In the genomic region with DNA sequence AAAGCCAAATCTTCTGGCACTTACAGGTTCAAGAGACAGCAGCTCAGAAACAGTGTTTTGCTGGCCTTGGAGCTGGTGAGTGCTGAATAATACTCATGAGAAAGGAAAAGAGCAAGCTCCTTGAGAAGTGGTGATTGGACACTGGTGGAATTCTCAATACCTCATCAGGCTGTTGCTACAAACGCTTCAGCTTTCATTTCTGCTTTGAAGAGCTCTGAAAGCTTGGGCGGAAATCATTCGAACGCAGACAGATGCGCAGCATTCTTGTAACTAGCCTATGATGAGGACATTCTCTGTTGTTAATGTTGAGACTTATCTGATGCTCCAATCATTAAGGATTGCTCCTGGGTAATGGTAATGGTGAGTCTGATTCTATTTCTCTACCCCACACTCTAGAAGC, we compare ENCODE assay signal across 7 mouse cellular contexts. TPM values are rescaled to one million over a fixed set of nuclear protein-coding genes. Genes with fewer than 3 reads are reported as not detected.
A peak's percentile ranks its signal among the peaks of the same experiment; 100 is the strongest.
DNase-seq lines count a peak whose midpoint lies in the region; ATAC-seq and TF ChIP-seq lines count a peak whose summit lies in the region.

Gene Ktn1 (plus strand): TSS at position 231 of the 400 bp plus-strand sequence.

- H3K4me3 ChIP-seq in heart, embryonic 10.5 days = peak within 1 kb of the TSS; percentile 97
- peak within 1 kb of the TSS; percentile 98 for H3K4me3 ChIP-seq in left cerebral cortex, adult 2 months
- peak within 1 kb of the TSS; percentile 93 for H3K4me3 ChIP-seq in midbrain, embryonic 15.5 days

- no peaks in the 10 kb centered on the region for H3K27me3 ChIP-seq in heart, embryonic 10.5 days (ENCODE audit: insufficient read depth, poor library complexity, severe bottlenecking)
- H3K27me3 ChIP-seq in midbrain, embryonic 15.5 days (replicated peaks) = no peaks in the 10 kb centered on the region

- H3K9me3 ChIP-seq in heart, embryonic 10.5 days = no peaks in the 10 kb centered on the region
- no peaks in the 10 kb centered on the region for H3K9me3 ChIP-seq in midbrain, embryonic 15.5 days

- peaks cover 27% of the 10 kb centered on the region for H3K4me1 ChIP-seq in heart, embryonic 10.5 days
- peaks cover 17% of the 10 kb centered on the region for H3K4me1 ChIP-seq in midbrain, embryonic 15.5 days

- no peak for TF ChIP-seq CTCF in left cerebral cortex, adult 2 months (IDR thresholded peaks at IDR 0.05)

- H3K4me2 ChIP-seq in midbrain, embryonic 15.5 days = peak within 1 kb of the TSS; percentile 85

- peak; percentile 84 for DNase-seq in A20 (ENCODE audit: low read depth, low spot score)
- peak; percentile 19 for DNase-seq in embryo, embryonic 9.5 days (ENCODE audit: extremely low spot score)
- no peak for DNase-seq in heart, embryonic 10.5 days (ENCODE audit: low spot score)
- DNase-seq in left cerebral cortex, adult 2 months (ENCODE audit: extremely low spot score in 1 of 2, low spot score in 2 of 2) = no peak
- DNase-seq in thymus, adult 18-20 months = no peak

- 54% methylated on average over 5 of the region's 5 CpGs for WGBS in heart, embryonic 10.5 days
- 52% methylated on average over 5 of the region's 5 CpGs for WGBS in midbrain, embryonic 15.5 days

- peak within 1 kb of the TSS; percentile 98 for H3K27ac ChIP-seq in heart, embryonic 10.5 days
- peak within 1 kb of the TSS; percentile 91 for H3K27ac ChIP-seq in left cerebral cortex, adult 2 months
- H3K27ac ChIP-seq in midbrain, embryonic 15.5 days = peak within 1 kb of the TSS; percentile 90

- peak; percentile 18 for ATAC-seq in CD4-positive, CD25-positive, alpha-beta regulatory T cell, adult 4 months
- no peak for ATAC-seq in midbrain, embryonic 15.5 days (replicated peaks)

- peak within 1 kb of the TSS; percentile 93 for H3K9ac ChIP-seq in midbrain, embryonic 15.5 days

- intact Hi-C loops in left cerebral cortex, adult 2 months (cut with DNase I) = loop anchor here (5.0 kb wide), 1 partner anchor 51 kb away; no protein-coding TSS in a partner anchor

- H3K36me3 ChIP-seq in heart, embryonic 10.5 days = 0 out of 2 replicates have a peak, but pooled peaks cover 2% of the 10 kb centered on the region
- H3K36me3 ChIP-seq in midbrain, embryonic 15.5 days (replicated peaks) = no peaks in the 10 kb centered on the region

RNA-seq across cellular contexts. Expression of gene Ktn1, which starts in this region (rescaled TPM):
- polyA plus RNA-seq in CD4-positive, CD25-positive, alpha-beta regulatory T cell, adult 4 months (2017; shearing (Covaris generic)) = 10 to 100 TPM; 60.6 to 67.2 TPM
- polyA plus RNA-seq in heart, embryonic 10.5 days (2016; fragmentation: Nextera tagmentation; extraction: Ambion mirVana) = 73.1 and 82.3 TPM in 2 replicates
- total RNA-seq in left cerebral cortex, adult 2 months (2021) = 10 to 100 TPM; 93.8 to 97.0 TPM
- 57.6 and 65.8 TPM in 2 replicates for polyA plus RNA-seq in midbrain, embryonic 15.5 days (2015; fragmentation: Nextera tagmentation; extraction: Ambion mirVana)

Comparison
In these comparisons a context has a peak if more than half of its experiments do, and no peak if none do; other contexts are left out.
1. DNase-seq: peak in A20 (single experiment) and embryo, embryonic 9.5 days (single experiment); none in heart, embryonic 10.5 days (single experiment), left cerebral cortex, adult 2 months (0 of 2) and thymus, adult 18-20 months (0 of 2).
2. Peak in every context shown above with its lines, with median percentiles within 50 percentile points of each other: H3K27ac ChIP-seq and H3K4me3 ChIP-seq.